Mouse (Mus musculus): Measurements from ENCODE around the gene Tsc2. TPM values are rescaled to one million over a fixed set of nuclear protein-coding genes. Genes with fewer than 3 reads are reported as not detected.

The Tsc2 gene
- total RNA-seq, 2 experiments from 2014 or later, result 192 to 223 TPM

- no peak for DNase-seq (ENCODE audit: low spot score in 2 of 2)
- peak overlapping the region; percentile 92; the same call in 1 of the 2 replicates for H3K27ac ChIP-seq
- TF ChIP-seq CTCF (conservative IDR thresholded peaks at IDR 0.05), result no peak
- H3K4me3 ChIP-seq, result no peak overlapping the region
These were observed 1.4 kb upstream of the Tsc2 start for GRCm38 (mm10) chr17:24633831-24634230.

- no peak for TF ChIP-seq CTCF (conservative IDR thresholded peaks at IDR 0.05)
- peak overlapping the region; percentile 93 for H3K4me3 ChIP-seq
- peak overlapping the region; percentile 92 for H3K27ac ChIP-seq
- DNase-seq (ENCODE audit: low spot score in 2 of 2), result peak in 1 of 2 experiments; percentile 30
These were observed 501 bp upstream of the Tsc2 start for GRCm38 (mm10) chr17:24632813-24633449.

- no peak for TF ChIP-seq CTCF (conservative IDR thresholded peaks at IDR 0.05)
- H3K27ac ChIP-seq, result peak overlapping the region; percentile 80
- peak; percentile 85 to 89 for DNase-seq (ENCODE audit: low spot score in 2 of 2)
- H3K4me3 ChIP-seq, result peak overlapping the region; percentile 38
These were observed 2.4 kb downstream of the Tsc2 start for GRCm38 (mm10) chr17:24630072-24630471.

GRCm38 (mm10) chr17:24628646-24629045 is 3.8 kb downstream of the Tsc2 start:
- Histone ChIP-seq H3K4me3 (no peak overlapping the region), H3K27ac (no peak overlapping the region)
- peak; percentile 49 to 76 for DNase-seq (ENCODE audit: low spot score in 2 of 2)
- peak; percentile 99 for TF ChIP-seq CTCF (conservative IDR thresholded peaks at IDR 0.05)

- DNase-seq (ENCODE audit: low spot score in 2 of 2), result no peak
- no peak for TF ChIP-seq CTCF (conservative IDR thresholded peaks at IDR 0.05)
- Histone ChIP-seq H3K4me3 (no peak overlapping the region), H3K27ac (no peak overlapping the region)
These were observed 7.0 kb downstream of the Tsc2 start for GRCm38 (mm10) chr17:24625472-24625871.

GRCm38 (mm10) chr17:24617561-24618194 is 14.8 kb downstream of the Tsc2 start:
- Histone ChIP-seq H3K27ac (no peak overlapping the region), H3K4me3 (no peak overlapping the region)
- DNase-seq (ENCODE audit: low spot score in 2 of 2), result no peak
- TF ChIP-seq CTCF (conservative IDR thresholded peaks at IDR 0.05), result peak; percentile 39

- no peak for TF ChIP-seq CTCF (conservative IDR thresholded peaks at IDR 0.05)
- no peak overlapping the region for H3K4me3 ChIP-seq
- DNase-seq (ENCODE audit: low spot score in 2 of 2), result no peak
- H3K27ac ChIP-seq, result no peak overlapping the region
These were observed 21.7 kb downstream of the Tsc2 start for GRCm38 (mm10) chr17:24610711-24611110.

- Histone ChIP-seq H3K27ac (no peak overlapping the region), H3K4me3 (no peak overlapping the region)
- TF ChIP-seq CTCF (conservative IDR thresholded peaks at IDR 0.05), result no peak
- DNase-seq (ENCODE audit: low spot score in 2 of 2), result no peak
These were observed 23.6 kb downstream of the Tsc2 start for GRCm38 (mm10) chr17:24608874-24609273.

- DNase-seq (ENCODE audit: low spot score in 2 of 2), result no peak
- TF ChIP-seq CTCF (conservative IDR thresholded peaks at IDR 0.05), result no peak
- Histone ChIP-seq H3K4me3 (no peak overlapping the region), H3K27ac (no peak overlapping the region)
These were observed 24.1 kb downstream of the Tsc2 start for GRCm38 (mm10) chr17:24608370-24608769.

GRCm38 (mm10) chr17:24604557-24604956 is 27.9 kb downstream of the Tsc2 start:
- Histone ChIP-seq H3K27ac (no peak overlapping the region), H3K4me3 (no peak overlapping the region)
- no peak for TF ChIP-seq CTCF (conservative IDR thresholded peaks at IDR 0.05)
- no peak for DNase-seq (ENCODE audit: low spot score in 2 of 2)

- Histone ChIP-seq H3K27ac (no peak overlapping the region), H3K4me3 (no peak overlapping the region)
- no peak for DNase-seq (ENCODE audit: low spot score in 2 of 2)
- TF ChIP-seq CTCF (conservative IDR thresholded peaks at IDR 0.05), result no peak
These were observed 28.5 kb downstream of the Tsc2 start for GRCm38 (mm10) chr17:24603961-24604360.

GRCm38 (mm10) chr17:24600502-24600901 is 31.9 kb downstream of the Tsc2 start:
- Histone ChIP-seq H3K27ac (no peak overlapping the region; the same call in 1 of the 2 replicates), H3K4me3 (no peak overlapping the region)
- TF ChIP-seq CTCF (conservative IDR thresholded peaks at IDR 0.05), result no peak
- no peak for DNase-seq (ENCODE audit: low spot score in 2 of 2)

GRCm38 (mm10) chr17:24597989-24598388 is 34.4 kb downstream of the Tsc2 start:
- no peak for TF ChIP-seq CTCF (conservative IDR thresholded peaks at IDR 0.05)

More at GRCm38 (mm10) chr17:24597989-24598388, 34.4 kb downstream of the Tsc2 start:
- DNase-seq (ENCODE audit: low spot score in 2 of 2), result no peak
- H3K27ac ChIP-seq, result peak overlapping the region; percentile 50; the same call in 1 of the 2 replicates
- no peak overlapping the region for H3K4me3 ChIP-seq

Data from layer of hippocampus, adult 2 months (tissue).